12 mouse cellular contexts compared by ENCODE assay signal in the genomic region with DNA sequence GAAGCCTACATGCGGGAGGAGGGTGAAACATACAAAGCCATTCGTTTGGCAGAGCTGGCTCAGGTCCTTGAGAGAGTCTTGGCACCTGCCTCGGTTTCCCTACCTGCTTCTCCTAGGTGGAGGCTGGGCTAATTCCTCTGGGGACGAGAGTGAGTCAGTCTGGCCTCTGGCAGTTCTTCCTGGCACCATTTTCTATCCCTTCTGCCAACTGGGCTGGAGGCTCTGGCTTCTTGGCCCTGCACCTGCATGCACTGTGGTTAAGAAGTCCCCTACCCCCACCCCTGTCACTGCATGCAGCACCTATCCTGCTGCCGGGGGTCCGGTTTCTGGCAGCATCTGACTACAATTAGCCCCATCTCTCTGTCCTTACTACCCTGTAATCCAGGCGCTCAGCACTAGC. TPM values are rescaled to one million over a fixed set of nuclear protein-coding genes. Genes with fewer than 3 reads are reported as not detected.
DNase-seq lines count a peak whose midpoint lies in the region; ATAC-seq and TF ChIP-seq lines count a peak whose summit lies in the region.
"Had no signal": no experiment of that assay in that cellular context is flagged by ENCODE, and none has a peak within 500 bp of the region (broad histone marks: within the 10 kb centered on the region; RNA-seq: fewer than 3 reads in every experiment).

No protein-coding gene starts in this region.

- no peak overlapping the region for H3K4me2 ChIP-seq in midbrain, postnatal 0 days (ENCODE audit: low read depth, low read length, poor library complexity, severe bottlenecking)
- peak overlapping the region; percentile 34 for H3K4me2 ChIP-seq in forebrain, embryonic 16.5 days (ENCODE audit: low read length)
- peak overlapping the region; percentile 23 for H3K4me2 ChIP-seq in neural tube, embryonic 14.5 days (ENCODE audit: low read depth, low read length)
- H3K4me2 ChIP-seq: embryonic facial prominence, embryonic 12.5 days had no signal

- 80% methylated on average over 7 of the region's 7 CpGs for WGBS in midbrain, embryonic 10.5 days
- 62% methylated on average over 7 of the region's 7 CpGs for WGBS in midbrain, postnatal 0 days
- 50% methylated on average over 7 of the region's 7 CpGs for WGBS in forebrain, embryonic 16.5 days
- WGBS in neural tube, embryonic 14.5 days: 58% methylated on average over 7 of the region's 7 CpGs

- DNase-seq in adrenal gland, postnatal 10 days: peak; percentile 84
- DNase-seq in adrenal gland, adult 8-10 months: no peak
- DNase-seq in midbrain, embryonic 10.5 days (ENCODE audit: low spot score): no peak
- DNase-seq in midbrain, postnatal 0 days (ENCODE audit: low spot score): no peak
- DNase-seq in T-cell, adult 2 months (ENCODE audit: low spot score): no peak
- DNase-seq in urinary bladder, adult 2 months (ENCODE audit: low spot score): no peak
- DNase-seq: B cell, adult 2 months; right cerebral cortex, postnatal 14 days had no signal

- no peaks in the 10 kb centered on the region for H3K9me3 ChIP-seq in midbrain, embryonic 10.5 days (replicated peaks)
- no peaks in the 10 kb centered on the region for H3K9me3 ChIP-seq in midbrain, postnatal 0 days (ENCODE audit: low read length)
- no peaks in the 10 kb centered on the region for H3K9me3 ChIP-seq in forebrain, embryonic 16.5 days (ENCODE audit: control insufficient read depth, low read length)
- no peaks in the 10 kb centered on the region for H3K9me3 ChIP-seq in neural tube, embryonic 14.5 days (ENCODE audit: control insufficient read depth, low read length)
- H3K9me3 ChIP-seq: embryonic facial prominence, embryonic 12.5 days had no signal

- ATAC-seq in midbrain, postnatal 0 days (ENCODE audit: low FRiP score): no peak
- ATAC-seq in forebrain, embryonic 16.5 days: no peak
- ATAC-seq in neural tube, embryonic 14.5 days (ENCODE audit: low read depth): no peak
- ATAC-seq: inflammation-experienced regulatory T-cells, adult 6 months had no signal

- H3K27me3 ChIP-seq in midbrain, embryonic 10.5 days (ENCODE audit: low read depth, poor library complexity, severe bottlenecking): peaks cover 52% of the 10 kb centered on the region
- no peaks in the 10 kb centered on the region for H3K27me3 ChIP-seq in midbrain, postnatal 0 days (ENCODE audit: insufficient read depth, low read length)
- peaks cover 34% of the 10 kb centered on the region for H3K27me3 ChIP-seq in forebrain, embryonic 16.5 days (replicated peaks; ENCODE audit: control insufficient read depth, insufficient read depth, low read length)
- no peaks in the 10 kb centered on the region for H3K27me3 ChIP-seq in neural tube, embryonic 14.5 days (ENCODE audit: control insufficient read depth, insufficient read depth, low read length)

- H3K9ac ChIP-seq in midbrain, postnatal 0 days (replicated peaks; ENCODE audit: low read length, poor library complexity, severe bottlenecking): no peak overlapping the region
- no peak overlapping the region for H3K9ac ChIP-seq in forebrain, embryonic 16.5 days (replicated peaks; ENCODE audit: low read depth, low read length)
- 0 out of 2 replicates have a peak overlapping the region, but pooled peaks have one; percentile 26 for H3K9ac ChIP-seq in neural tube, embryonic 14.5 days (replicated peaks; ENCODE audit: low read depth, low read length)
- H3K9ac ChIP-seq: embryonic facial prominence, embryonic 12.5 days had no signal

- no peak overlapping the region; the same call in 1 of the 2 replicates for H3K4me3 ChIP-seq in midbrain, embryonic 10.5 days
- no peak overlapping the region for H3K4me3 ChIP-seq in midbrain, postnatal 0 days (ENCODE audit: low read depth, low read length)
- H3K4me3 ChIP-seq in forebrain, embryonic 16.5 days (replicated peaks; ENCODE audit: low read length): no peak overlapping the region
- no peak overlapping the region for H3K4me3 ChIP-seq in neural tube, embryonic 14.5 days (ENCODE audit: low read depth, low read length)
- H3K4me3 ChIP-seq: embryonic facial prominence, embryonic 12.5 days had no signal

- TF ChIP-seq CTCF in midbrain, postnatal 0 days (IDR thresholded peaks at IDR 0.05): no peak

- H3K4me1 ChIP-seq in midbrain, embryonic 10.5 days: peaks cover 94% of the 10 kb centered on the region
- H3K4me1 ChIP-seq in midbrain, postnatal 0 days (ENCODE audit: insufficient read depth, low read length): peaks cover 33% of the 10 kb centered on the region
- H3K4me1 ChIP-seq in forebrain, embryonic 16.5 days (replicated peaks; ENCODE audit: control insufficient read depth, insufficient read depth, low read length): peaks cover 88% of the 10 kb centered on the region
- peaks cover 78% of the 10 kb centered on the region for H3K4me1 ChIP-seq in neural tube, embryonic 14.5 days (ENCODE audit: control insufficient read depth, insufficient read depth, low read length)

- peaks cover 27% of the 10 kb centered on the region for H3K36me3 ChIP-seq in midbrain, embryonic 10.5 days
- H3K36me3 ChIP-seq in midbrain, postnatal 0 days (ENCODE audit: insufficient read depth, low read length): 0 out of 2 replicates have a peak, but pooled peaks cover 3% of the 10 kb centered on the region
- no peaks in the 10 kb centered on the region for H3K36me3 ChIP-seq in forebrain, embryonic 16.5 days (ENCODE audit: control insufficient read depth, insufficient read depth)
- no peaks in the 10 kb centered on the region for H3K36me3 ChIP-seq in neural tube, embryonic 14.5 days (ENCODE audit: control insufficient read depth, insufficient read depth, low read length)
- H3K36me3 ChIP-seq: embryonic facial prominence, embryonic 12.5 days had no signal

- peak overlapping the region; percentile 70 for H3K27ac ChIP-seq in midbrain, embryonic 10.5 days (replicated peaks)
- H3K27ac ChIP-seq in midbrain, postnatal 0 days (ENCODE audit: low read depth, low read length): no peak overlapping the region
- H3K27ac ChIP-seq in forebrain, embryonic 16.5 days (ENCODE audit: low read length): no peak overlapping the region
- H3K27ac ChIP-seq in neural tube, embryonic 14.5 days (ENCODE audit: low read depth, low read length): peak overlapping the region; percentile 48; the same call in 1 of the 2 replicates
- H3K27ac ChIP-seq: embryonic facial prominence, embryonic 12.5 days had no signal

RNA-seq across cellular contexts. Expression of a gene that starts 7.7 kb away (rescaled TPM):
- total RNA-seq in adrenal gland, postnatal 10 days (2021): 10 to 100 TPM; 29.5 to 56.8 TPM
- total RNA-seq in adrenal gland, adult 8-10 months (2022): 10 to 100 TPM; 28.1 to 47.2 (median 33.7) TPM
- 4.0 and 5.1 TPM in 2 replicates for polyA plus RNA-seq in midbrain, embryonic 10.5 days (2016; fragmentation: Nextera tagmentation; extraction: Ambion mirVana)
- 5.6 and 10.4 TPM in 2 replicates for total RNA-seq in midbrain, postnatal 0 days (2014; rRNA removed)
- polyA plus RNA-seq in midbrain, postnatal 0 days (2015; fragmentation: Nextera tagmentation; extraction: Ambion mirVana): 3.5 and 4.2 TPM in 2 replicates
- polyA plus RNA-seq in forebrain, embryonic 16.5 days (2015; fragmentation: Nextera tagmentation; extraction: Ambion mirVana): 4.3 and 4.4 TPM in 2 replicates
- 5.3 and 7.0 TPM in 2 replicates for polyA plus RNA-seq in neural tube, embryonic 14.5 days (2014; fragmentation: Nextera tagmentation; extraction: Ambion mirVana)
- polyA plus RNA-seq in urinary bladder, adult 2 months (2012; rRNA removed): 0.17 and 0.29 TPM in 2 replicates
- polyA plus RNA-seq: inflammation-experienced regulatory T-cells, adult 6 months had no signal

Comparison
In these comparisons a context has a peak if more than half of its experiments do, and no peak if none do; other contexts are left out.
1. H3K27ac ChIP-seq: peak in midbrain, embryonic 10.5 days (single experiment) and neural tube, embryonic 14.5 days (single experiment); none in midbrain, postnatal 0 days (single experiment) and forebrain, embryonic 16.5 days (single experiment).